Comparison of ENCODE assay signal across 21 mouse cellular contexts in genomic region chr1:117354624-117355023, GRCm38 (mm10).
DNase-seq lines count a peak whose midpoint lies in the region; TF ChIP-seq lines count a peak whose summit lies in the region.
"Had no signal": no experiment of that assay in that cellular context is flagged by ENCODE, and none has a peak within 500 bp of the region (broad histone marks: within the 10 kb centered on the region; RNA-seq: fewer than 3 reads in every experiment).

No protein-coding gene starts in this region.

- peak; percentile 1 for DNase-seq in embryo, embryonic 10.5 days (ENCODE audit: low spot score)
- no peak for DNase-seq in embryo, embryonic 11 days
- DNase-seq in layer of hippocampus, adult 2 months (ENCODE audit: low spot score in 2 of 2): no peak
- no peak for DNase-seq in layer of hippocampus, adult 9-11 months
- DNase-seq in R1 (ENCODE audit: low read depth, low spot score): peak; percentile 61
- DNase-seq in spleen, postnatal 10 days (ENCODE audit: low spot score in 2 of 2): no peak
- no peak for DNase-seq in cerebellum, adult 2 months
- DNase-seq: adrenal gland, adult 8-10 months; cerebellum, adult 8-10 months; gastrocnemius, postnatal 14 days; heart, adult 18-20 months; lung, postnatal 4 days; retina, postnatal 1 day; thymus, postnatal 14 days had no signal

- TF ChIP-seq POLR2A in cerebellum, adult 2 months (IDR thresholded peaks at IDR 0.05; ENCODE audit: borderline replicate concordance, insufficient read depth, low read length): no peak

- TF ChIP-seq CTCF in layer of hippocampus, adult 2 months (conservative IDR thresholded peaks at IDR 0.05): peak; percentile 46
- TF ChIP-seq CTCF in cerebellum, adult 2 months (IDR thresholded peaks at IDR 0.05; ENCODE audit: borderline replicate concordance, insufficient read depth, low read depth, low read length): no peak

- no peak overlapping the region for H3K4me3 ChIP-seq in layer of hippocampus, adult 2 months
- H3K4me3 ChIP-seq in cerebellum, adult 2 months (replicated peaks; ENCODE audit: insufficient read depth, low read depth, low read length): no peak overlapping the region
- H3K4me3 ChIP-seq: embryonic facial prominence, embryonic 12.5 days; erythroblast, embryonic 14.5 days; forebrain, embryonic 13.5 days; heart, embryonic 13.5 days; hindbrain, embryonic 15.5 days; lung, embryonic 15.5 days had no signal

- H3K27ac ChIP-seq in layer of hippocampus, adult 2 months: no peak overlapping the region
- H3K27ac ChIP-seq in cerebellum, adult 2 months (ENCODE audit: insufficient read depth, low read length): no peak overlapping the region
- H3K27ac ChIP-seq: embryonic facial prominence, embryonic 12.5 days; forebrain, embryonic 13.5 days; heart, embryonic 13.5 days; hindbrain, embryonic 15.5 days; liver, embryonic 14.5 days; lung, embryonic 15.5 days had no signal

- H3K27me3 ChIP-seq in cerebellum, adult 2 months (ENCODE audit: control insufficient read depth, insufficient read depth, low read length): no peaks in the 10 kb centered on the region
- H3K27me3 ChIP-seq: embryonic facial prominence, embryonic 12.5 days; forebrain, embryonic 13.5 days; heart, embryonic 13.5 days; hindbrain, embryonic 15.5 days; lung, embryonic 15.5 days had no signal

- no peaks in the 10 kb centered on the region for H3K4me1 ChIP-seq in cerebellum, adult 2 months (ENCODE audit: control insufficient read depth, insufficient read depth, low read length)
- H3K4me1 ChIP-seq: embryonic facial prominence, embryonic 12.5 days; forebrain, embryonic 13.5 days; heart, embryonic 13.5 days; hindbrain, embryonic 15.5 days; lung, embryonic 15.5 days had no signal

- WGBS in cerebellum, adult 2 months: 82% methylated on average over 4 of the region's 4 CpGs

Comparison
In these comparisons a context has a peak if more than half of its experiments do, and no peak if none do; other contexts are left out.
1. DNase-seq: peak in embryo, embryonic 10.5 days (single experiment) and R1 (single experiment); none in embryo, embryonic 11 days (single experiment), layer of hippocampus, adult 2 months (0 of 2), layer of hippocampus, adult 9-11 months (single experiment), spleen, postnatal 10 days (0 of 2) and cerebellum, adult 2 months (0 of 2).